Mouse (Mus musculus) frontal cortex, postnatal 25 days (tissue): Measurements from ENCODE around the gene Epb41l3.
A peak's percentile ranks its signal among the peaks of the same experiment; 100 is the strongest.

Source experiments
- DNase-seq, 2 experiments: peaks; one replicate each; pipeline ENCODE4 v3.0.0; 2022; ENCODE audit warnings: low spot score in 2 of 2

Gene Epb41l3

DNA sequence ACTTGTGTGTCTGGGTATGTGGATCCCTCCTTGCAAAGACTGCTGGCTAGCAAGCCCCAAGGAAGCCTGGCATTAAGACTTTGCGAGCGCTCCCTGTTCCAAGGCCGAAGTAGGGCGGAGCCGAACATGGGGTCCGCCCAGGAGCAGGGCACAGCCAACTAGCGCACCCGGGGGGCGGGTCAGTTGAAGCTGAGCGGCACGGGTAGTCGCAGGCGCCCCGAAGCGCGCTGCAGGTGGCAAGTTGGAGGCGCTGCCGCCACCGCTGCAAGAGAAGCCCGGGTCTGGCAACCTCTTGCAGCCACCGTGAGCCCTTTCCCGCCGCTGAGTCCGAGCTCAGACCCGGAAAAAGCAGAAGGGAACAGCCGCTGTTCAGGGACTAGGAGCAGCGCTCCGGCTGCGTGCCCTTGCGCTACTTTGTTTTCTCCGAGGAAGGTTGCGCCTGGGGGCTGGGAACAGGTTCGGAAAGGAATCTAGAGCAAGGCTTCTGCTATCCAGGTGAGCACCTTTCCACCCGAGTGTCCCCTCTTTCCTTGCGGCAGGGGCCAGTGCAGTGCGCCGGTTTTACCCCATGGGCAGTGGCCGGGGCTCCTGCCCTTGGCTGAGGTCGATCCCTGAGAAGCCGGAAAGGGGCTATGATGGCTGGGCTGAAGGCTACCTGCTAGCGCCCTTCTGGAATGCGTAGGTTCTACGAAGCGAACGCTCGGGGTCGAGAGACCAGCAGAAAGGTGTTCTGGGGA, at the start of gene Epb41l3:
Epb41l3 (plus strand) TSS at position 183 of the 737 bp plus-strand sequence.
- DNase-seq, result peak; percentile 70 to 74

- no peak for DNase-seq
These were observed 36.5 kb upstream of the Epb41l3 start for GRCm38 (mm10) chr17:69038760-69039675.

DNA sequence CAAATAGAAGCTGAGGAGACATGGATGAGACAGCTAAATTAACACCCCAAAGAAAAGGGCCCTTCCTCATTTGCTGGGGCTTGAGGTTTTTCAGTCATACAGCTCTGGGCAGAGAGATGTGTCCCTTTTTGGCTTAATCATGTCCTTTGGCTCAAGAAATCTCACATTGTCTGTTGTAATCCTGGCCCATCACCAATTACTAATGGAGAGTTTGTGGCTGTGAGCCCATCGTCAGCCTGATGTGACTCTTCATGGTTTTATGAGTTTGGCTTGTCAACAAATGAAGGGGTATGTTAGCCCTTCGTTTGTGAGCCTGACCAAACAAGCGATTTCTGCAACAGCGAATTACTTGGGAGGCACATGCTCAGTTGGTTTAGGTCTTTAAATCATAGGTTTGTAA, 34.0 kb upstream of the Epb41l3 start:
- DNase-seq, result no peak

DNA sequence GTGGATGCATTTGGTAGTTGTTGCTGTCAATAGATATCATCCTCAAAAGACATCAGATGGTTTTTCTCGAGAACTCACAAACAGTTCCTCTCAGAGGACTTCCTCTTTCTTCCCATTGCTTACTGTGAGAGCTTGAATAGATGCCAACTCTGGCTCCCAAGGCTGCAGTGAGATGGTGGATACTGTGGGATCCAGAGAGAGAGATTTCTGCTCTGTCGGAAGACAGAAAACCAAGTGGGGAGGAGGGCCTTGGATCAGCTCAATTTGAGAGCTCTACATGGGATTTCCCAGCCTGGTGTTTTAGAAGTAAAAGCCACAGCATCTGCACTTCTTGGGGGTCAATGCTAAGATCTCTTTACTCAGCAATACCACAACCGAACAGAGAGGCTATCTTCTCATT, 26.7 kb upstream of the Epb41l3 start:
- no peak for DNase-seq

DNA sequence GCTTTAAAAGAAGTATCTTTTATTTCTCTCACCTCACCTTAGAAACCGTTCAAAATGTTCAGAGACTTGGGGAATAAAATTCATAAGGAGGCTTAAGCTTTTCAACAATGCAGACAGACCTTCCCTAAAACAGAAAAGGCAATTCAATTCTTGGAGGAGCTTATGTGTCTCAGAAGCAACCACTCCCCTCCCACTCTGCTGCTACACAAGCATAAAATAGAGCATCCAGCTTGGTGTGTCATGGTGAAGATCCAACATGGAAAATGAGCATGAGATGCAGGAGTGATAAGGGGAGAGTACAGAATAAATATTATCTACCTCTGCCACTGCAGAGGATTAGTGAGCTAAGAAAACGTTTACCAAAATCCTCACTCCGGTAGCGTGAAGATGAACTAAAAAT, 21.5 kb upstream of the Epb41l3 start:
- no peak for DNase-seq

GRCm38 (mm10) chr17:69059760-69060159, 15.7 kb upstream of the Epb41l3 start:
- no peak for DNase-seq

DNA sequence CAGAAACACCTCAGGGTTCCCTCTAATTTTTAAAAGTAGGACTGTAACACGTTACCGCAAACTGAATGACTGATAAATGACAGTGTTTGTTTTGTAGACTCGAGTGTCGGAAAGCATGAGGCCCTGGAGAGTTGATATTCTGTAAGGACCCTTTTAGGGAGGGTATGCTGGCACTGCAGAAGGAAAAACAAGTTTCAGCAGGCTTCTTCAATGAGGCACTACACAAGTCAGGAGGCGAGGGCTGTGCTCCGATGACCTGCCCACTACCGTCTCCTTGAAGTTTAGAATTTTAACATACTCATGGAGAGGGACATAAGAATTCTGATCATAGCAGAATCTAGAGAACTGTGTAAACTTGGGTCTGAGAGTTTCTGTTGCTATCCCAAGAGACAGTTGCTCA, 15.1 kb upstream of the Epb41l3 start:
- no peak for DNase-seq

- no peak for DNase-seq
These were observed 13.4 kb upstream of the Epb41l3 start for GRCm38 (mm10) chr17:69061883-69062745.

GRCm38 (mm10) chr17:69067937-69068739, 7.3 kb upstream of the Epb41l3 start:
- no peak for DNase-seq

DNA sequence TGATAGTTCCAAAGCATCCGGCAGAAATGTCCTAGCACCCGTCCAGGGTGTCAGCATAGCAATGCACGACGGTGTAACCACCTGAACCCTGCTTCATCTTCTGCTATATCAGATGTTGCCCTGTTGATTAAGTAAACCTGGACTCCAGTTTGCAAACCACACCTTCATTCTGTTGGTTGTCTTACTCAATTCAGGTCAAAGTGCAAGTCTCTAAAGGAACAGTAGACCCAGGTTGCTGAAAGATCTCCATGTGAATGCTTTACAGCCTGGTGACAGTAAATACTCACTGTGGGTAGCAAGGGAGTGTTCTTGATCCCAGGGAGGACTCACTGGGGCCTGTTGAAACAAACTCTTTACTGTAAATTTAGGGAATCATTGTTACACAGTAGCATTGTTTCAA, 1.4 kb upstream of the Epb41l3 start:
- no peak for DNase-seq

GRCm38 (mm10) chr17:69076238-69076625, 749 bp downstream of the Epb41l3 start:
- DNase-seq, result peak; percentile 53 to 64

DNA sequence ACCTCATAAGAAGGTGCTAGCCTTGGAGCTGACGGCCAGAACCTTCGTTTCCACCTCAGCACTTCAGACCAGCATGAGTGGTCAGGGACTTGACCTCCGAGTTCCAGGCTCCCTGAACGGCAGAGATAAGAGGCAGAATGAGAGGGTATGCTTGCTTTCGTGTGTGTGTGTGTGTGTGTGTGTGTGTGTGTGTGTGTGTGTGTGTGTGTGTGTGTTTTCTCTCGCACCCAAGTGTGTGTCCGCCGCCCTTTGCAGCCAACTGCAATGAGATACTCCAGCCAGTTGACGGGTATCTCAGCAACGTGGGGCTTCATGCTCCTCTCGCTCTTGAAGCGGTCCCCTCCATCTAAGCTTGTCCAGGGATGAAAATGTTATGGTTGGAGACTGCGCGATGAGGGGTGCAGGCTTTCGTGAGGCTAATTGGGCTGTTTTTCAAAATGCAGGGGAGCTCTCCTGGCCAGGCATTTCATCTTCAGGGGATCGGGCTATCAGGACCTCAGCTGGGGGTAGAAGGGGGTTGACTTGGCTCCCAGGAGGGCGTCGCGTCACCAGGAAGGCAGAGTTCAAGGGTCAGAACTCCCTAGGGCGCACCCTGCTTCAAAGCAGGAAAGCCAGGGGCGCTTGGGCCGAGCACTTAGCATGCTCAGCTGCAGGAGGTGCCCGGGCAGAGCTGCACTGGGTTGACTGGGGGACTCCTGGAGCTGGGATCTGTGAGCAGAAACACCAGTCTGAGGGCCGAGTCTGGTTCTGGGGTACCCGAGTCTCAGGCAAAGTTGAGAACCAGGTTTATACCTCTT, 1.5 kb downstream of the Epb41l3 start:
- peak in 1 of 2 experiments; percentile 17 for DNase-seq

- DNase-seq, result peak in 1 of 2 experiments; percentile 6
These were observed 2.0 kb downstream of the Epb41l3 start for GRCm38 (mm10) chr17:69077544-69077920.

- no peak for DNase-seq
These were observed 6.8 kb downstream of the Epb41l3 start for GRCm38 (mm10) chr17:69082316-69082715.

GRCm38 (mm10) chr17:69091618-69092017, 16.1 kb downstream of the Epb41l3 start:
- no peak for DNase-seq

GRCm38 (mm10) chr17:69097068-69097467, 21.6 kb downstream of the Epb41l3 start:
- no peak for DNase-seq

- DNase-seq, result no peak
These were observed 22.5 kb downstream of the Epb41l3 start for GRCm38 (mm10) chr17:69097955-69098354.

DNA sequence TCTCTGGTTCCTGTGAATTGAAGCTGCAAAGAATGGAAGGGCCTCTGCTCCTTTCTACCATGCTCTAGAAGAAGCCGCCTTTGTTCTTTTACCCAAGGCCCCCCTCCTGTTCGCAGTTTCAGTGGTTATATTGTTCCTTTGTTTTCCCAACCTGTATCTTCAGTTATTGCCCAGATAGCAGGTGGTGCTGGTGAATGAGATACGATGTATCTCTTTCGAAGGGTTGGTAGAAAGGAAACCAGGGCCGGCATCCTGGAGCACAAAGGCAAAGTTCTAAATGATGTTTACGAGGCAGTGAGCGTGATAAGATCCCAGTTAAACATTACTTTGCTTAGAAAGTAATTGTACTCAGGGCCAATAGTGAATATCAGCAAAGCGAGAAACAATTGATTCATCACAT, 27.8 kb downstream of the Epb41l3 start:
- DNase-seq, result no peak

- no peak for DNase-seq
These were observed 29.7 kb downstream of the Epb41l3 start for GRCm38 (mm10) chr17:69105035-69105798.
